ENCODE assay signal across 8 mouse cellular contexts in the genomic region with DNA sequence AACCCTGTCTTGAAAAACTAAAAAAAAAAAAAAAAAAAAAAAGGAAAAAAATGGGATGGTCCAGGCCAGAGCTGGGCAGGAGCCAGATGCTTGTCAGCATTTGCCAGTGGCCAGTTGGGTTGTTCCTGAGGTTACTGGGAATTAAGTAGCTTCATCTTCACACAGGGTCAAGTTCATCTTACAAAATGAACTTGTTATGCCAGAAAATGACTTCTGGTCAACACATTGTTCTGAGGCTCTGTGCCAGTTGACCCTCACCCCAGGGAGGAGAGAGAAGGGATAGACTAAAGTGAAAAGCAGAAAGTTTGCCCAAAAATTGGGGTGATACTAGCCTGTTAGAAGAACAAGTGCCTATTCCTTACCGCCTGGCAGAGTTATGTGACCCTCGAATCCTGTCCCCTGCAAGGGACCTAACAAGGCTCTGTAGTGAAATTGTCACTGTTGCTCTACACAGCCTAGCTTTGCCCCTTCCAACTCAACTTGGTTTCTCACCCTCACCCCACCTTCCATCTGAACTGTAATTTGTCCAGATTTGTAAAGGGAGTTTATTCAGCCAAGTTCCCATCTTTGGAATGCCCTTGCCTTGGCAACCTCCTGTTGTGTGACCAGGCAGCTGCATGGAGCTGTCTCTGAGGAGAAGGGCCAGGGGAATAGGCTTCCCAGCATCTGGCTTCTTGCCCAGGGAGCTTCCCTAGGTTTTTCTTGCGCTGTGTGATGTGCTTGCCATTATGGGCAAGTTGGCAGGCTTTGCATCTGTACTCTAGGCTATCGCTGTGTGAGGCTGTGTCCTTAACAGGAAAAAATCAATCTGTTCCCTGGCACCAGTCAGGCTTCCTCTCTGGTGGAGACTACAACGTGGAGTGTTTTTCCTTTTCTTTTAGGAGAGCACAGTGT. TPM values are rescaled to one million over a fixed set of nuclear protein-coding genes. Genes with fewer than 3 reads are reported as not detected.
A peak's percentile ranks its signal among the peaks of the same experiment; 100 is the strongest.
DNase-seq lines count a peak whose midpoint lies in the region; ATAC-seq and TF ChIP-seq lines count a peak whose summit lies in the region.

No protein-coding gene starts in this region.

- H3K36me3 ChIP-seq in kidney, adult 2 months (ENCODE audit: control insufficient read depth, insufficient read depth, low read length), result peaks cover 13% of the 10 kb centered on the region
- H3K36me3 ChIP-seq in kidney, embryonic 15.5 days, result peaks cover 96% of the 10 kb centered on the region
- H3K36me3 ChIP-seq in small intestine, adult 2 months (ENCODE audit: control insufficient read depth, insufficient read depth, low read length), result peaks cover 70% of the 10 kb centered on the region

- H3K4me1 ChIP-seq in kidney, adult 2 months (ENCODE audit: control insufficient read depth, insufficient read depth, low read length), result peaks cover 4% of the 10 kb centered on the region; the same call in 1 of the 2 replicates
- H3K4me1 ChIP-seq in kidney, embryonic 15.5 days, result no peaks in the 10 kb centered on the region
- peaks cover 6% of the 10 kb centered on the region; the same call in 1 of the 2 replicates for H3K4me1 ChIP-seq in brown adipose tissue, adult 24 weeks (ENCODE audit: control insufficient read depth, insufficient read depth, insufficient read length, low read length)
- H3K4me1 ChIP-seq in small intestine, adult 2 months (ENCODE audit: control insufficient read depth, insufficient read depth, insufficient read length, low read length), result no peaks in the 10 kb centered on the region

- intact Hi-C loops in heart, postnatal 36 days (cut with DNase I), result no loop called here
- intact Hi-C loops in left cerebral cortex, postnatal 4 days (cut with DNase I), result no loop called here

- H3K9ac ChIP-seq in kidney, embryonic 15.5 days, result no peak overlapping the region

- TF ChIP-seq CTCF in kidney, adult 2 months (conservative IDR thresholded peaks at IDR 0.05; ENCODE audit: insufficient read depth, insufficient read length, low read depth, low read length), result no peak
- TF ChIP-seq CTCF in small intestine, adult 2 months (IDR thresholded peaks at IDR 0.05; ENCODE audit: extremely low read depth, insufficient read length, insufficient replicate concordance, low read depth, low read length), result no peak

- DNase-seq in kidney, adult 2 months, result peak; percentile 85
- DNase-seq in heart, postnatal 36 days, result peak; percentile 53 to 65
- DNase-seq in left cerebral cortex, postnatal 4 days, result peak; percentile 91
- DNase-seq in embryo, embryonic 11 days, result no peak

- 65% methylated on average over 5 of the region's 5 CpGs for WGBS in kidney, adult 2 months
- WGBS in kidney, embryonic 15.5 days, result 84% methylated on average over 5 of the region's 5 CpGs
- WGBS in small intestine, adult 2 months, result 74% methylated on average over 5 of the region's 5 CpGs

- H3K9me3 ChIP-seq in kidney, embryonic 15.5 days (replicated peaks), result no peaks in the 10 kb centered on the region

- no peak for TF ChIP-seq POLR2A in kidney, adult 2 months (IDR thresholded peaks at IDR 0.05; ENCODE audit: low read depth, low read length)
- no peak for TF ChIP-seq POLR2A in small intestine, adult 2 months (IDR thresholded peaks at IDR 0.05; ENCODE audit: low read depth, low read length)

- H3K27ac ChIP-seq in kidney, adult 2 months (ENCODE audit: insufficient read depth, low read depth, low read length), result peak overlapping the region; percentile 63
- H3K27ac ChIP-seq in kidney, embryonic 15.5 days, result no peak overlapping the region
- H3K27ac ChIP-seq in brown adipose tissue, adult 24 weeks (replicated peaks; ENCODE audit: low read depth, low read length), result peak overlapping the region; percentile 62
- H3K27ac ChIP-seq in small intestine, adult 2 months (ENCODE audit: insufficient read depth, low read depth, low read length), result peak overlapping the region; percentile 30

- no peak overlapping the region for H3K4me2 ChIP-seq in kidney, embryonic 15.5 days

- ATAC-seq in kidney, embryonic 15.5 days (replicated peaks; ENCODE audit: low FRiP score), result no peak
- no peak for ATAC-seq in erythroid progenitor cell, adult 5-6 weeks (replicated peaks; ENCODE audit: low FRiP score, poor library complexity, severe bottlenecking)

- H3K27me3 ChIP-seq in kidney, adult 2 months (replicated peaks; ENCODE audit: control insufficient read depth, insufficient read depth, low read length), result no peaks in the 10 kb centered on the region
- H3K27me3 ChIP-seq in kidney, embryonic 15.5 days, result no peaks in the 10 kb centered on the region
- no peaks in the 10 kb centered on the region for H3K27me3 ChIP-seq in small intestine, adult 2 months (ENCODE audit: control insufficient read depth, insufficient read depth, low read length)

- H3K4me3 ChIP-seq in kidney, adult 2 months (ENCODE audit: insufficient read depth, low read depth, low read length), result no peak overlapping the region
- H3K4me3 ChIP-seq in kidney, embryonic 15.5 days (replicated peaks), result no peak overlapping the region
- H3K4me3 ChIP-seq in brown adipose tissue, adult 24 weeks (ENCODE audit: insufficient read depth, low read depth, low read length), result no peak overlapping the region
- no peak overlapping the region for H3K4me3 ChIP-seq in small intestine, adult 2 months (ENCODE audit: low read depth, low read length)

RNA-seq across cellular contexts. Expression of a gene that starts 10.6 kb away (rescaled TPM):
- polyA plus RNA-seq in kidney, adult 2 months (2012; rRNA removed), result 17.0 and 20.7 TPM in 2 replicates
- 57.4 and 62.3 TPM in 2 replicates for polyA plus RNA-seq in kidney, embryonic 15.5 days (2015; fragmentation: Nextera tagmentation; extraction: Ambion mirVana)
- 20.6 and 23.0 TPM in 2 replicates for polyA plus RNA-seq in brown adipose tissue, adult 24 weeks (2012; ENCODE audit: insufficient read depth, insufficient read length, missing spikeins)
- 10 to 100 TPM; 35.1 to 36.0 TPM for total RNA-seq in heart, postnatal 36 days (2021)
- total RNA-seq in left cerebral cortex, postnatal 4 days (2021), result 10 to 100 TPM; 97.3 to 97.6 TPM
- 4.8 and 11.4 TPM in 2 replicates for polyA plus RNA-seq in small intestine, adult 2 months (2012; rRNA removed)
- total RNA-seq in erythroid progenitor cell, adult 5-6 weeks (2015; ENCODE audit: low replicate concordance), result 11.5 and 28.9 TPM in 2 replicates
- 71.4 and 81.8 TPM in 2 replicates for total RNA-seq in erythroid progenitor cell, adult 5-6 weeks (2017; ENCODE audit: low replicate concordance)

RNA-seq across cellular contexts. Expression of a gene that starts 11.0 kb away (rescaled TPM):
- 32.0 and 53.8 TPM in 2 replicates for polyA plus RNA-seq in kidney, adult 2 months (2012; rRNA removed)
- polyA plus RNA-seq in kidney, embryonic 15.5 days (2015; fragmentation: Nextera tagmentation; extraction: Ambion mirVana), result 19.4 and 22.0 TPM in 2 replicates
- polyA plus RNA-seq in brown adipose tissue, adult 24 weeks (2012; ENCODE audit: insufficient read depth, insufficient read length, missing spikeins), result 9.5 and 11.6 TPM in 2 replicates
- total RNA-seq in heart, postnatal 36 days (2021), result 10 to 100 TPM; 13.5 to 15.6 TPM
- 10 to 100 TPM; 31.0 to 32.1 TPM for total RNA-seq in left cerebral cortex, postnatal 4 days (2021)
- polyA plus RNA-seq in small intestine, adult 2 months (2012; rRNA removed), result 14.2 and 38.9 TPM in 2 replicates
- 7.6 and 13.4 TPM in 2 replicates for total RNA-seq in erythroid progenitor cell, adult 5-6 weeks (2015; ENCODE audit: low replicate concordance)
- 10.1 and 12.5 TPM in 2 replicates for total RNA-seq in erythroid progenitor cell, adult 5-6 weeks (2017; ENCODE audit: low replicate concordance)

RNA-seq across cellular contexts. Expression of a gene that starts 18.6 kb away (rescaled TPM):
- 50.3 and 93.5 TPM in 2 replicates for polyA plus RNA-seq in kidney, adult 2 months (2012; rRNA removed)
- 56.4 and 108 TPM in 2 replicates for polyA plus RNA-seq in kidney, embryonic 15.5 days (2015; fragmentation: Nextera tagmentation; extraction: Ambion mirVana)
- polyA plus RNA-seq in brown adipose tissue, adult 24 weeks (2012; ENCODE audit: insufficient read depth, insufficient read length, missing spikeins), result 17.2 and 26.0 TPM in 2 replicates
- 10 to 100 TPM; 71.4 TPM for total RNA-seq in heart, postnatal 36 days (2021)
- total RNA-seq in left cerebral cortex, postnatal 4 days (2021), result 1 to 10 TPM; 5.7 to 6.9 TPM
- polyA plus RNA-seq in small intestine, adult 2 months (2012; rRNA removed), result 323 and 328 TPM in 2 replicates
- not detected in 2 replicates for total RNA-seq in erythroid progenitor cell, adult 5-6 weeks (2015; ENCODE audit: low replicate concordance)
- total RNA-seq in erythroid progenitor cell, adult 5-6 weeks (2017; ENCODE audit: low replicate concordance), result not detected in 2 replicates

RNA-seq across cellular contexts. Expression of a gene that starts 37.8 kb away (rescaled TPM):
- polyA plus RNA-seq in kidney, adult 2 months (2012; rRNA removed), result 345 and 570 TPM in 2 replicates
- 37.3 and 39.3 TPM in 2 replicates for polyA plus RNA-seq in kidney, embryonic 15.5 days (2015; fragmentation: Nextera tagmentation; extraction: Ambion mirVana)
- 19.6 and 42.1 TPM in 2 replicates for polyA plus RNA-seq in brown adipose tissue, adult 24 weeks (2012; ENCODE audit: insufficient read depth, insufficient read length, missing spikeins)
- total RNA-seq in heart, postnatal 36 days (2021), result 10 to 100 TPM; 79.7 to 89.1 TPM
- 10 to 100 TPM; 80.0 to 97.1 TPM for total RNA-seq in left cerebral cortex, postnatal 4 days (2021)
- 337 and 348 TPM in 2 replicates for polyA plus RNA-seq in small intestine, adult 2 months (2012; rRNA removed)
- 16.3 and 20.5 TPM in 2 replicates for total RNA-seq in erythroid progenitor cell, adult 5-6 weeks (2015; ENCODE audit: low replicate concordance)
- total RNA-seq in erythroid progenitor cell, adult 5-6 weeks (2017; ENCODE audit: low replicate concordance), result 17.2 and 22.2 TPM in 2 replicates
